Mouse (Mus musculus) kidney, postnatal 14 days (tissue): ENCODE measurements around the gene Gm3047.
"Not testable (repeated sequence)": the region's sequence is repeated elsewhere in the genome, so short reads cannot be mapped to it uniquely, and the experiment has no call there.

Experiments
- DNase-seq: peaks from one replicate; pipeline ENCODE4 v3.0.0; 2022; ENCODE audit warnings: mixed read lengths

Gene Gm3047

DNA sequence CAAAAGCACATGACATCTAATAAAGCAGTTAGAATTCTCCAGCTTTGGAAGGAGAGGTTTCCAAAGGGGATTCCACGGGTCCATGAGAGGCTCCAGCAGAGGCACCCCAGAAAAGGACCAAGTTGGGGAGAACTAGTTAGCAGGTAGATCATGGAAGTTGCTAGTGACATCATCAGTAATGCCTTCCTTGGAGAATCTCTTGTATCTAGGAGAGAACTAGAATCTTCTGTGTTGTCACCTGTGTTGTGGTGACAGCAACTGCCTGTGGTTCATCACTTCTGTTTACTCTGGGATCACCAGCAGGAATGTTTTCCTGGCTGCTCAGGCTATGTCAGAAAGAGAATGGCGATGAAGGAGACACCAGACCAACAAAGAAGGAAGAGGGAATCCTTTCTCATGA, at the start of gene Gm3047:
Gene Gm3047 (plus strand): TSS at position 301 of the 400 bp plus-strand sequence.
- not testable (repeated sequence) for DNase-seq
